Mouse (Mus musculus) mouse embryonic stem cell (cell line): ENCODE data around the gene Cxcl10.
"Not testable (repeated sequence)": the region's sequence is repeated elsewhere in the genome, so short reads cannot be mapped to it uniquely, and the experiment has no call there.

Experiments used
- in situ Hi-C, 2 experiments: fragments of 300-500 bp; cut with MboI; formaldehyde crosslinking; loops; 1 replicate in 1 of 2; 3 replicates in 1 of 2; pipeline ENCODE4 v1.14.3; 2019 to 2020; ENCODE audit warnings: low sequenced_read_pairs in 2 of 2, low pct_unique_long_range_greater_than_20kb in 1 of 2, mixed read lengths in 1 of 2; ENCODE audit not compliant: unreplicated experiment in 1 of 2

Cxcl10 gene

DNA sequence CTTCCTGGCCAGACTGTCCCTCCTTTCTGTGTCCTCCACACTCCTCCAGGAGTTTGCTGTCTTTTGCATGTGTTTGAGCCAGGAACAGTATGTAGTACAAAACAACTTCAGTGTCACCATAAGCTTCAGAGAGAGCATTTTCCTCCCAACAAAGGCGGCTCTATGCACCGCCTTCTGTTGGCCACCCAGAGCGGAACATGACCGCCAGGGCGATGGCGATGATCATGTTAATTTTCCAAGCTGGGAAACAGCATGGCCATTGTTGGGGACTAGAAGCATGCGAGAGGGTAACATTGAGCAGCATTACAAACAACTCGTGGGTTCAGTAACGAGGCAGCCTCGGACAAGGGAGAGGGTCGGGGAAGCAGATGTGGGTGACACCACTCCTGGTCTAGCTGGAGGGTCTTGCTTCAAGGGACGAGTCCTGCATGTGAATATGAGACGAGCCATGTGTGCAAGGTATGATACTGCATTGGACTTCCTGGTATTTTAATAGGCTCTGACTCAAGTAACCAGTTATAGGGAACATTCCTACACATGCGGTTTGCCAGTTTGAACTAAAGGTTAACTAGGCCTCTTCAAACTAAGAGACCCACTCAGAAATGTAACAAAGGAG lies 22.8 kb upstream of the Cxcl10 start:
- in situ Hi-C loops, result no loop called here

DNA sequence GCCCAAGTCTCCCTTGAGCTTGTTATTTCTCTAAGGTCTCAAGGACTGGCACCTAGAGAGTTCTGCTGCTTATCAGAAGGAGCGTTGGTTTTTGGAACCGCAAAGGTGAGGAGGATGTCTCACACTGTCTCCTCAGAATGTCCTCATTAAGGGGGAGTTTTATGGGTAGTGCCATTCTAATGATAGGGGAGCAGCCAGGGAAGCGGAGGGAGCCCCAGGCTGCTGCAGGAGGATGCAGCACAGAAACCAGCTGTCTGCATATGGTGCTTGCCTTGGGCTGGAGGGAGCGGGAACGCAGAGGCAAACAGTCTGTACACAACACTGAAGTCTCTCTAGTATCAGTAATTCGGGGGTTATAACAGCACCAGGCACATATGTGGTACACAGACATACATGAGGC lies 22.2 kb upstream of the Cxcl10 start:
- in situ Hi-C loops, result no loop called here

DNA sequence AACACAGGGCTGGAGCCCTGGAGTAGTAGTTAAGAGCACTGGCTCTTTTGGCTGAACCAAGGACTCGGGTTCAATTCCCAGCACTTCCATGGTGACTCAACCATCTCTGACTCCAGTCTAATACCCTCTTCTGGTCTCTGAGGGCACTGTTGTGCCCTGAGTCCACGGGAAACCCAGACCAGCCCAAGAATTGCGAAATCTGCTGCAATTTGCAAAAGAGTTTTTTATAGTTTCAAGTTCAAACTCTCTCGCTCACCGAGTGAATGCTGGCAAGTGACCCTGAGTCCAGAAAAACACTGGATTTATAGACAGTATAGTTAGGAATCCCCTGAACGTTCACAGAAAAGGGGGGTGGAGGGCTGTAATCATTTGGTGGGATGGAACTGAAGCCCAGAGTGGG lies 21.7 kb upstream of the Cxcl10 start:
- in situ Hi-C loops, result no loop called here

DNA sequence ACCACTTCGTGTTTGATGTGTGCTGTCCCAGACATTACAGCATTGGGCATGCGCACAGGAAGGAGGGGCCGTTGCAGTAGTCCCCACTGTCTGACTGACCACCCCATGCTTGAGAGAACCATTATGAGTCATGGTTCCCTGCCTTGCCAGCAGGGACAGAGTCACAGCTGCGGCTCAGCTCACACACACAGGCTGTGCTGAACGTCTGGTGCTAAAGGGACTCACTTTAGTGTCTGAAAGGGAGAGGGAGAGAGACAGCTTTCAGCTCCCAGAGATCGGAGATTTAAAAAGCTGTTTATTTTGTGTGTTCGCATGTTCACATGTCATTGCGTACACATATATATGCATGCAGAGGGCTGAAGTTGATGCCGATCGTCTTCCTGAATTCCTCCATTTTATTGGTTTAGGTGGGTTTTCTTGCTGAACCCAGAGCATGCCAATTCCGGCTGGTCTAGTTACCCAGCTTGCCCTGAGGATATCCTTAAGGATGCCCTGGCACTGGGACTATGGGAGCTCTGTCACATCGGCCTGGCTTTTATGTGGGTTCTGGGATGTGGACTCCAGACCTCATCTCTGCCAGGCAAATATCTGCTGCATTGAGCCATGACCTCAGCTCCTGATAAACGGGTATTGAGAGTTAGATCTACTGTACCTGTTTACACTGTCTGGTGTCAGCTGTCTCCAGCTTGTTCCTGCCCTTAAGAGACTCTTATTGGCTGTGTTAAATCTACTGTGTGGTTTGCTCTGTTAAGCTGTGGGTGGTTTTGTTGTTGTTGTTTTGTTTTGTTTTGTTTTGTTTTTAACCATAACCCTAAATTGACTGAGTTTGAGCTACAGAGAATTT lies 20.7 kb upstream of the Cxcl10 start:
- in situ Hi-C loops, result no loop called here

DNA sequence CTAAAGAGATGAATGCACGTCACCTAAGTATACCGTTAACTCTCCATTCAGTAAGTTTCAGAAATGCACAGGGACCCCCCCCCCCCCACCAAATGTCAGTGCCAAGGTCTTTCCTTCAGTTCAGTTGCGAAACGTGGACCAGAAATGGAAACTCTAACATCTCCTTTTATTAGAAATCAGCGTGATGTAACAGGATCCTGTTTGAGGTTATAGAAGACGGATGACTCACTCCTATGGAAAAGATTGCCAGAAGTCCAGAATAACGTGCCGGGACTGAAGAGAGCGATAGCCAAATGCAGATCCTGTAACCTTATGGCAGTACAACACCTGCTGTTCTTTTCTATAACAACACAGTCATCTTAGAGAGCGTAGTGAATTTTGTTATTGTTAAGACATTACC lies 19.7 kb upstream of the Cxcl10 start:
- in situ Hi-C loops, result no loop called here

DNA sequence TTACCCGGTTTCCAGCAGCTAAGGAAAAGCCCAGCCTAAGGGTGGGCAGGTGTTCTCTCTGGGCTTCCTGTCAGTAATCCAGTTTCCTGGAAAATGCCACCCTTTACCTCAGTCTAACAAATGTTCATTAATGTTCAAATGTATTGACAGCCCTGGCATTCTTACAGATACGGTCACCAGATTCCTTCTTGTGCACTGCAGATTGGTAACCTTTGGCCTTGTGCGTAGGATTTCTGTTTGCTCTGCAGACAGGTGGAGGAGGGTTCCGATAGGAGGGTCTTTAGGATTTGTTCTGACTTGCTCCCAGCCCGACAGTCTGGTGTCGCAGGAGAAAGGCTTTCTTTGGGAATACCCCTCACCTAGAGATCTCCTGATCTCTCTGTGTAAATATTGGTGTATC lies 17.9 kb upstream of the Cxcl10 start:
- in situ Hi-C loops, result no loop called here

DNA sequence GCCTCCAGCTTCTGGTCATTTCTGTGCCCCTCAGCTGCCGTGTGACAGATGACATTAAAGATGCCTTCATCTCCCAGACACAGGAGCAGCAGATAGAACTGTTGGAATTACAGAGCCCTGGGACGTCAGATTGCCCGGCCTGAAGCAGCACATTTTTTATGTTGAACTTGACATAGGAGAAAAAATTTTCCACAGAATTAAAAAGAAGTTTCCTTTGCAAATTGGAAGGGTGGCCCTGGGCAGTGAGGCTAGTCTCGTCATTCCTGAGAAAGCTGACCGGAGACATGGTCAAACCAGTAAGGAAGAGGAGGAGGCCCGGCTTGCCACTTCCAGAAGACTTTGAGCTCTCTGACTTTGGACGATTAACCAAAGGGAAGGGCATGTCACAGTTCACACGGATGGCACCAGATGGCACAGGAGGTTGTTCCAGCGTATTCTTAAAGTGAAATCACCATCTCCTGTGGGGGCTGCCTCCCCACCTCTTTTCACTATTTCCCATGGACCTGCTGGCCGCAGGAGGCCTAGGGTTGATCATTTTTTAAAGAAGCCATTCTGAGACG lies 16.5 kb upstream of the Cxcl10 start:
- in situ Hi-C loops, result no loop called here

DNA sequence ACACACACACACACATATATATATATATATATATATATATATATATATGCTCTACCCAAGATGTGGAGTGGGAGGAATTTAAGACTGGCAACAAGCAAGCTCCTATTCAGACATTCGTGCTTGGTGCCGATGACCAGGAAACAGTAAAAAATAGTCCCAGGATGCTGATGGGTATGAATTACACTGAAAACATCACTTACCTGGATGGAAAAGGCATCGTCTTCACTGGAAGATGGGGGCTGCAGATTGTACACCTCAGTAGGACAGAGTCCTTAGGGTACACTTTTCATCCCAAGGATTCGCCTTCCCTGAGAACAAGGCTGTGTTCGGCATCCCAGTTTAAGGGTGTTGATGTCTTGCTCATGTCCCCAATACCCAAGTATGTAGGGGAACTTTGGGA lies 15.3 kb upstream of the Cxcl10 start:
- in situ Hi-C loops, result no loop called here

DNA sequence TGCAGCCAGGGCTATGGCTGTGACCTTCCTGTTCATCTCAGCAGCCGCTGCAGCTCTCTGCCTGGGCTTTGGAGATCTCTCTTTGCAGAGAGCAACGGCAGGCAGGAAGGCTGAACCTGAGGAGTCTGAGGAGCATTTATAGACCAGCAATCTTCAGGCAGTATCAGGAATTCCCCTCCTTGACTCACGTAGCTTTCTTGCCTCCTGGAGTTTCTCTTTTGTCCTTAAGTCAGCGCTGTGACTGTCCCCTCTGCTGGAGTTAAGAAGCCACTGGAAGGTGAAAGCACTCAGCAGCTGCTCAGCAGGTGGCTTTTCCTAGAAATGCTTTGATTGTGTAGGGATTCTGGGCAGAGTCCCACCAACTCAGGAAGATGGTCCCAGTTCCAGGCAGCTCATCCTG lies 14.5 kb upstream of the Cxcl10 start:
- in situ Hi-C loops, result no loop called here

DNA sequence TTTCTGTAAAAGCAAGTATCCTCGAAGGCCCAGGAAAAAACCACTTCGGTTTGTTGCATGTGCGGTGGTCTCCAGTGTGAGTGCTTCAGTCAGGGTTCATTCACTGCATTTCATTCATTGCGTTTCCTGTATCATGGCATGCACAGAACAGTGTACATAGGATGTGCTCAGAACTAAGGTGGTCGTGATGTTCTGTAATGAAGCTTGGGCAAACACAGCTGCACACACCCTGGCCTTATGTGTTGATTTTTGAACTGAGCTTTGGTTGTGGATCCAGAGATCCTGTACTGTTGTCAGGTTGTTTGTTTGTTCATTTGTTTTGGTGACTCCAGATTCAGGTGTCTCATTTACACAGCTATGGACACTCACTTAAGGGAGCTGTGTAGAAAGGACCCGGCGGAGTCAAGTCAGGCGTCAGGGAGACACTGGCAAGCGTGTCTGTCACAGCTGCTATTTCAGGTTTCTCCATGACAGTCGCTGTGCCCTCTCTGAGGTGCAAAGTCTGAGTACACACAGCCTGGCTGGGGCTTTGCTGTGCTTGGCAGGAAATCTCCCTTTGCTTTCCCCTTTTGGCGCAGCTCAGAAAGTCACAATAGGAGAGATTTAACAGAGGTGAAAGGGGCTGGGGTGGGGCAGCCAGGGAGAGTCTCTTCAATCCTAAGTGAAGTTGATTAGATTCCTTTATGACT lies 10.2 kb upstream of the Cxcl10 start:
- in situ Hi-C loops, result no loop called here

DNA sequence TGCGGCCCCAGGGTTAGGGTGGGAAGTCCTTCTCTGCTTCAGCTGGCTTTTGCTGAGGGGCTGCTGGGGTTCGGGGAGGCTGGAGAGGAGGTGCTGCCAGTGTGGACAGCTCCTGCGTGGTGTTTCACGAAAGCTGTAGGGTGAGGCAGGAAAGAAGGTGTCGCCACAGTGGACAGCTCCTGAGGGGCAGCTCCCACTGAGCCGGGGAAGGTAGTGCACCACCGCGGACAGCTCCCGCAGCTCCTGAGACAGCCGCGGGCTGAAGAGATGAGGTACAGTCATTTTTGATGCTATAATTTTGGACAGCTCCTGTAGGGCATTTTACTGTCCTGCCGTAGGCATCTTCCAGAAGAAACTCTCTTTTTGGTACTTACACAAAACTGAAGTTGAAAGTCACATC lies 9.3 kb upstream of the Cxcl10 start:
- in situ Hi-C loops, result no loop called here

DNA sequence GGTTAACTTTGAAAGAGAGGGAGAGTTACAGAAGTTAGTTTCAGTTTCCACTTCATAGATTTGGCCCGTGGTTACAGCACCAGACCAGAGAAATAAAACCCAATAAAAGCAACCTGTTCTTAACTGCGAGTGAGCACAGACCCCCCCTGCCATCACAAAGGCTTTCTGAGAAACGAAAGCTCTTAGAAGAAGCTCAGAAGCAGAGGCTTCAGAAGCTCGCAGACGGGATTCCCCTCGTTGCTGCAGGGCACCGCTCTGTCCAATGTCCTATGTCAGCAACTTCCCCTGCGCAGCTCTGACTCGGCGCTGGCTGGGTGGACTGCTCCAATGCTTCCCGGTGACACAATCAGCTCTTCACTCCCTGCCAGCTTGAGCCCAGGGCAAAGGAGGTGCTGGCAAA lies 4.8 kb upstream of the Cxcl10 start:
- in situ Hi-C loops, result no loop called here

DNA sequence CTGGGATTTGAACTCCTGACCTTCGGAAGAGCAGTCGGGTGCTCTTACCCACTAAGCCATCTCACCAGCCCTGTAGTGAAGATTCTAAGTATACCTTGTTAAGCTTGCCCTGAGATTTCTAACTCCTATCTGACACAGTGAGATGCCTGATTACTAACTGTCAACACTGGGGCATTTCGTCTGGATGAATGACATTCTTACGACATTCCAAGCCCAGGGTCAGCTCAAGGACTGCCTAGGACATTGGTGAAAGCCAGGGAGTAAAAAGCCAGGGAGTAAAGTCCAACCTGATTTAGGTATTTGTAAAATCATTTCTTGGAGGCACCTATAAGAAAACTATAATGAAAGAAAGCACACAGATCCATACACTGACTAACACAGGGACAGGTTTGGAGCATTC lies 4.0 kb upstream of the Cxcl10 start:
- in situ Hi-C loops, result not testable (repeated sequence)

DNA sequence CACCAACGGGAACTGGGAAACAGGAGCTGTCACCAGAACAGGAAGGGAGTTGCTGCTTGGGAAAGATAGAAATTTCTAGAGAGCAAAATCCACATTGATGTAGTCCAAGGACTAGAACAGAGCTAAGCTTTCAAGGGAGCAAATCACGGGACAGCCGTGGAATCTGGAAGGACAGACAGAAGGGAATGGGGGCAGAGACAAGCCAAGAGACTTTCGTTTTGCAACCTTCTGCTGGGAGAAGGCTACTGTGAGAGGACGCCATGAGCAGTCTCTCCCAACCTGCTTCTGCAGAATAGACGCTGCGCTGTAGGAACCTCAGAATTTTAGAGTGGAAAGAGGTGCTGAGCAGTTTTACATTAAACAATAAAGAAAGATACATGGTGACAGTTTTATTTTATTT lies 1.0 kb upstream of the Cxcl10 start:
- in situ Hi-C loops, result no loop called here

DNA sequence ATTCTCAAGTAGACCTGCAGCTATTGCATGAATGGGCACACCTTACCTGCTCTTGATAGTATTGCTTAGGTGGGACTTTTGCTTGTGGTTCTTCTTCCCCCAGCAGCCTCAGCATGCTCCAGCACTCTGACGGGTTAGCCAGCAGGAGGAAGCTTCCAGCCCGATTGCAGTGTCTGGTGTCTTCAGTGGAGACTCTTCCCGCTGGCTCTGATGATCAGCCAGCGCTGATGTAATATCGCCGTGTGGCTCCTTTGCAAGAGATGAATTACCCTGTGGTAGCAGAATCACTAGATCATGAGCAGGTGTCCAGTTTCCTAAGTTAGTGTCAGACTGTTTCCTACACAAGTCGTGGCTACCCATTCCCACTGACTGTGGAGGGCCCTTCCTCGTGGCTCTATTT lies 3.7 kb downstream of the Cxcl10 start:
- in situ Hi-C loops, result no loop called here

DNA sequence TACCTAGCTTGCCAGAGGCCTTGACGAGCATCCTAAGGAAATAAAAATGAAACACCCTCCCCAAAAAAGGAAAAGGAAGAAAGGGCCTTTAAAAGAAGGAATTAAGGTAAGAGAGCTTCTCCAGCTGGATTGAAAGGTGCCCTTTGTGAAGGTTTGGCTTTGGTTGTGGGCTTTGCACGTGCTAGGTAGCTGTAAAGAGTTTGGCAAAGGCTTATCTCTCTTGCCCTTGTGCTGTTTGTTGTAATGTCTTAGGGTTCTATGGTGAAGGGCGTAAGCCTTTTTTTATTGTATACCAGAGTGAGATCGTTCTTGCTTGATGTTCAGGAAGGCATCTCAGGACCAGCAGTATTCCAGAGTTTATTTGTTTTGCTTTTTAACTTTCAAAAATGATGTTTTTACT lies 8.1 kb downstream of the Cxcl10 start:
- in situ Hi-C loops, result no loop called here

DNA sequence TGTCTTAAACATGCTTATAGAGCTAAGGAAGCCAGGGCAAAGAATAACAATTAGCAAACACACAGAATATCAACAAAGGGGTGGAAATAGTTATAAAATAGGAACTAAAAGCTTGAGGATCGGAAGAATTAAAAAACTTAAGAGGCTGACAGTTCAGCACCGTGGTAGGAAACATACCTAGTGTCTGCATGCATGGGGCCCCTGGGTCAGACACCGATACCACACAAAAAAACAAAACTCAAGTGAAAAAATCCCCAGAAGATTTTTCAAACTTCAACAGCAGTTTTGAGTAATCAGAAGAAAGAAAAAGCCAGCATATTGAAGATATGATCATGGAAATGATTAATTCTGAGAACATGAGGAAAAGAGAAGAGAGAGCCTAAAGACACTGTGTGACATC lies 11.9 kb downstream of the Cxcl10 start:
- in situ Hi-C loops, result no loop called here

DNA sequence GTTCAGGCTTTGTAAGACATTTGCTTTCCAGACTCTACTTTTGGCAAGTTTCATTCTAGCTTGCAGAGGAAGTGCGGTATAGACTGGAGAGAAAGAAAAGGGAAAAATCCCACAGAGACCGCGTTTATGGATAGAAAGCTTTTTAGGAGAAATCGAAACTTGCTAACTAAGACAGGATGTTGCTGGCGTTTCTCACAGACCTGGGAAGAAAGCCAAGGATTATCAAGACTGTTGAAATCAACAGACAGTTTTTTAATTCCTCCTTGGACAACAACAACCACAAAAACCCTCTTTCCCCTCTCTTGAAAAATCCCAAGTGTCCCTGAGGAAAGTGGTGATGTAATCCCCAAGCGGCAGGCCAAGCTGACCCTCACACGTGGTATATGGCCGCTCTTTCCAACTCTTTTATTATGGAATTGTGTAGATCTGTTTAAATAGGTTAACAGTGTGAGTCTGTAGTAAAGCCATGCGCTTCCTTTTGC lies 16.3 kb downstream of the Cxcl10 start:
- in situ Hi-C loops, result no loop called here

DNA sequence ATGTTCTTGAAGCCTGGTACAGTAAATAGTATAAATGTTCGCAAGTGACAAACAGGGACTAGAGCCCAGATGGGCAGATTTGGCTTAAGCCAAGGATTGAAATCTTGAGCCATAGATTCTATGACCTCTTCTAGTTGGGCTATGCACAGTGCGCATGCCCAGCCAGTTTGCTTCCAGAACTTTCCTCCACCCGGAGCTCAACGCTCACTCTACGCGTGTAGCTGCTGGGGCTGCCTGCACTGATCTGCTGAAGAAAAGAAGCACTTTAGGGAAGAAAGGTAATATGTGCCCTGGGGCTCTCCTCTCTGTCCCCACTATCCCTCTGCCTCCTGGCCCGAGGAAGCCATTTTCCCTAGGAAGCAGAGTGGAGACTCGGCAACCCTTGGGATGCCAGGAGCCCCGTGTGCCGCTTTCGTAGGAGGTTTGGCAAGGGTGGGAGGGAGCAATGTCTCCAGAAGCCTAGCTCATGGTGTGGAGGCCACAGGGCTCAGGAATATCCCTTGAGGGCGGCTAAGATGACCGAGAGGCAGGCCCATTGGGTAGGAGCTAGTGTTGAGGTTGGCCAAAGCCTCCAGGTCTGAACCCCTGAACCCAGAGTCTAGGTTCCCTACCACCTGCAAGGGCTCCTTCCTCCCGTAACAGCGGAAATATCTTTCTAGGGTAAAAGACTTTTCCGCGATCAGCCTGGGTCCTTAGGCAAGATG lies 16.9 kb downstream of the Cxcl10 start, which contains the start of gene Art3:
Gene Art3 (plus strand): TSS at position 193 of the 704 bp plus-strand sequence.
- in situ Hi-C loops, result no loop called here
